Mouse (Mus musculus) adrenal gland, adult 2 months (tissue): ENCODE results near the gene Slc9a9. TPM values are rescaled to one million over a fixed set of nuclear protein-coding genes. Genes with fewer than 3 reads are reported as not detected.
A peak's percentile ranks its signal among the peaks of the same experiment; 100 is the strongest.

Source experiments
- DNase-seq: peaks from one replicate; pipeline ENCODE4 v3.0.0; 2021
- polyA plus RNA-seq: library from polyadenylated mRNA; depleted of rRNA; stranded (reverse); fragments of >200 nt; gene quantifications from 2 replicates; pipeline ENCODE4 v1.2.3, GENCODE M21; 2012
- total RNA-seq, 2 experiments: library from RNA; stranded (reverse); gene quantifications; 2 replicates each; pipeline ENCODE4 v1.2.3; 2021

Slc9a9 gene
- total and polyA plus RNA-seq, 3 experiments: 0.65 to 3.0 (median 2.4) TPM

DNA sequence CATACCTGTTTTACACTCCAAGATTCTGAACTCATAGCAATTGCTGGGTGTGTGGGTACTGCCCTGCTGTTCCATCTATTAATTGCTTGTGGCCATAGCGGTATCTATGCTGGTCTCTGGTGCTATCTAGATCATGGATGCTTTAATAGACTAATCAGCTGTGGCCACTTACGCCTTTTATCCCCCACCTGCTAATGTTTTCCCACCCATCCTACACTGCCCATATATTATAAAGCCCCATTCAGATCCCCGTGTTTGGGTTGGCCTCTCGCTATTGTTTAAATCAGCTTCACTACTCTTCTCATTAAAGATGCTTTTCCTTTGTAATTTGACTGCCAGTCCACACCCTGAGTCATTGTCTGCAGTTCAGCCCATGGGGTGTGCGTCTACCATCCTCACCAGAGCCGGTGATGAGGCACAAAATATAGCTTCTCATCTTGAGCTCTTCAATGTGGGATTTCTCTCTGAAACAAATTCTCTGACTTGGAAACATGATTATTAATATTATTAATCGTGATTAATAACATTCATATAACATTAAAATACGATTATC is 168.8 kb downstream of the Slc9a9 start:
- no peak for DNase-seq

DNA sequence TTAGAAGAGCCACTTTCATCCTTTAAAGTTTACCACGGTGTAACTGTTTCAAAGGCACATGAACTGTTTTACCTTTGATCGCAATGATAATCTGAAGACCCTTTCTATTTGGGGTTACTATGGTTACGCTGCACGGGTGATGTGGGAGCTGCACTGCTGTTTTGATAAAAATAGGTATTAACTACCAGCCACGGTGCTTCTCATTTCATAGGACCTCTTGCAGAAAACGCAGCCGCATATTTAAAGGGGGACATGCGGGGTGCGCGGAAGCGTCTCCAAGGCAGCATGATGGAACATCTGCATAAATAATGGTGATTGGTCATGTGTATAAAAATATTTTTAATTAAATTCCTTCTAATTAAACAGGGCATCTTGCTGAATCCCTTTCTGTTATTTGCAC is 169.5 kb downstream of the Slc9a9 start:
- DNase-seq: no peak

DNA sequence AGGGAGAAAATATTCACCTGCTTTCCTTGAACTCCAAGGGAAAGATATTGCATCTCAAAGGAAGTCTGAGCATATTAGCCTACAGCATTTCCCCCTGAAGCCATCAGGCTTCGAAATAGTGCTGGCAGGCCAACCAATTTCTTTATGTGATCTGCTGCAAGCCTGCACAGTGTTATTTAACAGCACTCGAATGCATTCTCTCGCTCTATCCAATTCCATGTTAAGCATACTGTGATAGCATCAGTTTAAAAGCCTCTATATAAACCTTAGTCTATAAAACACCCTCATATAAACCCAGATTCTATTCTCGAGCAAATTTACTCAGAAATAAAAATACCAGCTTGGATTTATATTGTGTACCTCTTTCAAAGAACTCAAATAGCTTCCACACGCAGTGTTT is 170.7 kb downstream of the Slc9a9 start:
- DNase-seq: no peak

DNA sequence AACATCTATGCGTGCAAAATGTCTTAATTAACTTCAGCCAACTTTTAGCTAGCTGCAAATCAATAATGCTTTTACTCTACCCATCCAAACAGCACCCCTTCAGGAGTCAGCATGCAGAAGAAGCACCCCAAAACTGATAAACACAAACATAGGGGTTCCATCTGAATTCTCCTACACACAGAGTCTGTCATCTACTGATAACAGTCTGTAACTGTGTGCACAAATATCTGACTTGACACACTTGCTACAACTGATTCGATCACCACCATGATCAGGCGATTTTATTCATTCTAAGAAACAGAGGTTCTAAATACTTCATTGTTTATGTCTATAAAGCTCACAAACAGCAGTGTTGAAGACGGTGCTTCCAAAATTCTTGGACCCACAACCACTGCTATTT is 171.3 kb downstream of the Slc9a9 start:
- DNase-seq: no peak

DNA sequence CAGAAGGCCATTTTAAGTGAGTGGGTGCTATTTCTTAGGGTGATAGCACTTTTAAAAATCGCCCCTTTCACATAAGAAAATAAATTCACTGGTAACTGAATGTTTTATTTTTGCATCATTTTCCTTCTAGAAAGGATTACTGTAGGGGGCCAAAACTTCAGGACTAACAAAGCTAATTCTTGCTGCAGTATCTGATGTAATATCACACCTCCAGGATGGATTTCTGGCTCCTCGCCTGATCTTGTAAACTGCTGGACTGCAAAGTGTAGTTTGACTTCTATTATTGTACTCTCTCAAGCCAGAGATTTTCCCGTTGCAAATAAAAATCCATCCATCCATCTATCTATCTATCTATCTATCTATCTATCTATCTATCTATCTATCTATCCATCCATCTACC is 174.5 kb downstream of the Slc9a9 start:
- DNase-seq: no peak

DNA sequence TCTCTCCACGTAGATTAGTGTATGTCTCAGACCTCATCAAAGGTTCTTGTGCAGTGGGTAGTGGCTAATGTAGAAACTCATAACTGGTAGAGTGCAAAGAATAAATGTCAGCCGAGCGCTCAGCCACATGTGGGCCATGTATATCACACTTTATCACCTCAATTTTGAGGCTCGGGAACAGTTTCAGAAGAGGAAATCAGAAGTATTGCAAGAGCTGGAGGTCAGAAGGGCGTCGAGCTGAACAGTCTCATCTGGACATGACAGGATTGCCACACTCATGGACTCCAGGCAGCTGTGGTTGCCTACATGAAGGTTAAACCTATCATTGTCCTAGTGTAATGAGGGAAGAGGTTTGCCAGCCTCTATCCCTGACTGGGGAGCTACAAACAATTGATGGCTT is 177.9 kb downstream of the Slc9a9 start:
- DNase-seq: no peak

DNA sequence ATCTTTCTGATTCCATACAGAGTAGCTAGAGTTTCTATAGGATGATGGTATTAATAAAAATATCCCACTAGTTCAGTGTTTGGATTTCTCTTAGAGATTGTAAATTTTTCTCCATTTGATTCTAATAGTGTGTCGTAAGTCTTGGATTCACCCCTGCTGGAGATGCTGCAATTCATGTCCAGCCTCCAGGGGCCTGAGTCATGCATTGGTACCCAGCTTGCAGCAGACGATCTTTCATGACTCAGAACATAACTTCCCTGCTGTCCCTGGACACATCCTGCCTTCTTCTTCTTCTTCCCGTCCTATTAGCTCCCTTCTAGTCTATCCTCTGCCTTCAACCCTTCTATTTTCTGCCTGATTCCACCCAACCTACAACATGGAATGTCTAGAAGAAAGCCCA is 181.8 kb downstream of the Slc9a9 start:
- DNase-seq: peak; percentile 62

DNA sequence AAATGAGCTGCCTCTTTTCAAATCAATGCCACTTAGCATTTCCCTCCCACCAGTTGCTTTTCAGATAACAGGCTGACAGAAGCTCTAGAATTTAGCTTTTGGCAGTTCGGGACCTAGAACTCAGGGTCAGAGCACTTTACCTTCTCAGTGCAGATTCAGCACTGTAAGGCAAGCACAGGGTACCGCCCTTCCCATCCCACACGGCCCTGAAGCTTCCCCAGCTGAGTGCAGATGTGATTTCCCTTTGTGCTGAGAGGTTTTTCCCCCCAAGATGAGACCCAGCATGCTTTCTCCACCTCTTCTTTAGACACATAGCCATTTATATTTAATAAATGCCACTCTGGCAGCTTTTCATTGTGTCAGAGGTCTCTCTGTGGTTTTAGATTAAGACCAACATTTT is 186.4 kb downstream of the Slc9a9 start:
- no peak for DNase-seq

DNA sequence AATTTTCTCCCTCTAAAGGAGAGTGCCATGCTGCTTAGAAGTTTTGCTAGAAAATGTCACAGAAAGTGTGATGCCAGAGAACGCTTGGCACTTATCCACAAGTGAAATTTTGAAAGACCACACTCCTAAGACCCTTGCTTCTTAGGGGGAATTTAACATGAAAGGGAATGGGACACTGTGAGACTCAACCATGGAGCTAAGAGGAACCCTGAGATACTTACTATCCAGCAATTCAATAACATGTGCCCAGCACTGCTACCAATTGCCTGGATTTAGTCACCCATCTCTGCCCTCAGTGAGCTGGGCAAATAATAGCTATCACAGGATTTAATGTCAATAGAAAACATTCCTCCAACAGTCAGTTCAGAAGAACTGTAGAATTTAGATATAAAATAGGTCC is 198.8 kb downstream of the Slc9a9 start:
- DNase-seq: no peak

DNA sequence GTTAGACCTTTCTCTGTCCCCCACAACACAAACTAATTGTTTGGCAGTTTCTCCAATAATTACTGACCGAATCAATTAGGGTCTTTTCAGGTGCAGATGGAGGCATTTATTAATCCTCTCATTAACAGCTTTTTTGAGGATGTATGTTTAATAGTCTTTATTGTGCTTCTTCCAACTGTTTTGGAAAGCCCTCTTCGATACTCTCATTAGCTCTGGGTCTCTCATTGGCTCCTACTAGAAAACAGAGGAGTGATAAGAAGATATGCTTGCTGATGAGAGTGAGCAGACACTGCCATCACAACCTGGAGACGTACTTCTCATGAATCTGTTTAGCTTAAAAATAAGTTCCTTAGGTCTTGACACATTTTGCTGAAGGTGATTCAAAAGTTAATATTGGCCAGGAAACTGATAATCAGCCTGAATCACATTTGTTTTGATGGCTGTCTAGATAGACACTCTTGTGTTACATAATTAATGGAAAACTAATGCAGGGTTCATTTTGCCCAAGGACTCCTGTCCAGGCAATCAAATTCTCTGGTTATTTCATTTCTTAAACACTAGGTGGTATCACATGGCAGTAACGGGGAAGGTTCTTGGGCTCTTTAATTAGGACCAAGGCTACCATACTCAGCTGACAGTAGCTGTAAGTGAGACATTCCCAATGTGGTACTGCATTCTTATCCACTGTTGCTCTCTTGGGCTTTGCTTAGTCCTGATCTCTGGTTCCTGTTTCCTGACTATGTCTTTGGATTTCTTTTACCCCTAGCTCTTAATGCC is 199.5 kb downstream of the Slc9a9 start:
- DNase-seq: peak; percentile 19

DNA sequence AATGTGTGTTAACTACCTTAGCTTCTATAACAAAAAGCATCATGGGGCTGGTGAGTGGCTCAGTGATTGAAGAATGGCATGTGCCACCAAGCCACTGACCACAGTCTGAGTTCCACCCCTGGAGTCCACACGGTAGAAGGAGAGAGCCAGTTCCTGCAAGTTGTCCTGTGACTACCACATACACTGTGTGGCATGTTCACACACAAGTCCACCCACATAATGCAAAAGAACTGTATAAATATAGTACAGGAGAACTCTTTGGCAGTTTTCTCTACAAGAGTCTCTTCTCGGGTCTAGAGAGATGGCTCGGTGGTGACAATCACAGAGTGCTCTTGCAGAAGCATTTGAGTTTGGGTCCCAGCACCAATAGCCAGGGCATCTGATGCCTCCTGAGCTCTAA is 212.8 kb downstream of the Slc9a9 start:
- no peak for DNase-seq

DNA sequence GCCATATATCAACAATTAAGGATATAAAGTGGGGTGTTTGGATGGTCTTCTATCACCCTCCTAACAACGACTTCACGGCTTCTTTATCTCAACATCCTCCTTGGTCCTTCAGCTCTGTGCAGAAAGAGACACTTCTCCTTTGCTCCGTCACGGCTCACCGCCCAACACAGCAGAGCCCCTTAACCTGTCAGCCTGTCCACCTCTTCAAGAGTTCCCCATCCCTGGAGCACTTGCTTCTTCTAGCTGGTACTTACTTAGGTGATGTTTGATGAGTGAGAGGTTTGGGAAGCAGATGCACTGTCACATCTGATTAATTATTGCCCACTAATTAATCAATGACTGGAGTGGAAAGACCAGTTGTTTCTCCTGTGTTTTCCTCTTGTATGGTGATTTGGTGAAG is 213.7 kb downstream of the Slc9a9 start:
- DNase-seq: no peak

DNA sequence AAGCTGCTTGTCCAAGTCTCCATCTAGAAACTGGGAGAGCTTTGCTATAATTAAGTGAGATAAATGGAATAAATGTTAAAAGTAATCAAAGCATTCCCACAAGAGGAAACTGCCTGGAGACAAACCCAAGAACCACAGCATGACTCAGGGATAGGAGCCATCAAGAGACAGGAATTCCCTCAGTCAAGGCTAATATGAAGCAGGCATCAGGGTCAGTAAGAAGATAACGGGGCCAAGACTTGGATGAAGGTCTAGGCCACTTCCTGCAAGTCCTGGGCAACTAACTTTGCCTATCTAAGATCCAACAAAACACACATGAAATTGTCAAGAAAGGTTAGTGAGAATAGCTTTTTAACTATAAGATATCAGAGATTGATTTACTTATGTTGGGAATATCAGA is 215.4 kb downstream of the Slc9a9 start:
- DNase-seq: peak; percentile 55

DNA sequence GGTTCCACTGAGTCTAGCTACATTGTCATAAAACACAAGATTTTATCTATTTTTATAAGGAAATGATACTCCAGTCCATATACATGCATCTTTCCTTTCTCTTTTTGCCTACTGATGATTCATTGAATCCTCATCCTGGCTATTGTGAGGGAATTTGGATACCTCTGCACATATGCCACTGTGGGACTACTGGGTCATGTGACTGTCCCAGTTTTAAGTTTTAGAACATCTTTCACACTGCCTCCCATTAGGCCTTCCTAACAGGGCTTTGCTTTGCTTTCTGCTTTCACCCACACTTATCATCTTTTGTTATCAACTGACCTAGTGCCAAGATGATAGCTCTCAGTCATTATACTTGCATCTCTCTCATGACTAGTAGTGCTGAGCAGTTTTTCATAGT is 219.9 kb downstream of the Slc9a9 start:
- DNase-seq: no peak

DNA sequence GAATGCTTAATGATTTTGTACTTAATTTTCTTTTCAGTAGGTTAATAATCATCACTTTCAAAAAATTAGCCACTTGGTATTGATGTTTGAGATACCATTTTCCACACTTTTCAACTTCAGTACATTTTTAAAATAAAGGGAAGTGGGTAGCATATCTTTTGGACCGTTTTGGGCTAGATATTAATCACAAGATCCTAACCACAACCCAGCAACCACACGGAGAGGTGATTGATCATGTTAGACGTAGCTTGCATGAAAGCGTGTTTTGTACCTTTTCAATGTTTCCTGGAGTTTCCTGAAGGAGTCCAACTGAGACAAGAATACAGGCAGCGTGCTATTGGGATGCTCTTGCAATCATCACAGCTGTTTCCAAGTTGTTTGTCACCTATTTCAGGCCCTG is 226.2 kb downstream of the Slc9a9 start:
- DNase-seq: no peak

DNA sequence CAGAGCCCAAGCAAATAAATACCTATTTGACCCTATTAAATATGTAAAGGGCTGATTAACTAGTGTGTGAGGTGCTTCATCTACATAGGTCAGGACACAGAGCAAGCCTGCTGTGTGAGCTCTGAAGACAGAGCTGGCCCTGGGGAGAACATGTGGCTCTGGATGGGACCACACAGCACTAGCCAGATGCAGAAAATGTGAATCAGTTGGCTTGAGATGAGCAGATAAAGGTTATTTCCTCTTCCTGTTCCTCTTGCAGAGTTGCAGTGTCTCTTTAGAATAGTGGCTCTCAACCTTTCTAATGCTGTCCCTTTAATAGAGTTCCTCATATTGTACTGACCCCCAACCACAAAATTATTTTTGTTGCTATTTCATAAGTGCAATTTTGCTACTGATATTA is 234.5 kb downstream of the Slc9a9 start:
- no peak for DNase-seq

DNA sequence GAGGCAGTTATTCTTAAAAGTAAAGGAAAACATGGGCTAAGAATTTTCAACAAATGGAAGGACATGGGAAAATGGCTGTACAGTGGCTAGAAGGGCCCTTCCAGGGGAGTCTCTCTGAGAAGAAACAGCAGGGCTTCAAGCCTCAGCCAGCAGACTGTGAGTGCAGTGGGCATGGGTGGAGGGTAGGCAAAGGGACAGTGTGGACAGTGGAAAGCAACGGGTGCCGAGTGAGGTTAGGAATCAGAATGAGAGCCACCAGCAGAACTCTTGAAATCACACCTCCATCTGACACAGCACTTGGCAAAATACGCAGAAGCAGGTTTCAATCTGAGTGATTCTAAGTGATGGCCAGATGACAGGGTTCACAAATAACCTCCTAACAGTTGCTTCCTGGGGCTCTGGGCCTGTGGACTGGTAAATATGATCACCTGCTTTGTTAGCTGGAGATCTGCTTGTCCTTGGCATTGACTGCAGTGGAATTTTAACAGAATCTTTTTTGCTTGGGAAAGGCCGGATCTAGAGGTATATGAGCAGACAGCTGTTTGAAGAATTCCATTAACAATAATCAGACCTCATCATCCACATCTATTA is 237.4 kb downstream of the Slc9a9 start:
- DNase-seq: no peak

DNA sequence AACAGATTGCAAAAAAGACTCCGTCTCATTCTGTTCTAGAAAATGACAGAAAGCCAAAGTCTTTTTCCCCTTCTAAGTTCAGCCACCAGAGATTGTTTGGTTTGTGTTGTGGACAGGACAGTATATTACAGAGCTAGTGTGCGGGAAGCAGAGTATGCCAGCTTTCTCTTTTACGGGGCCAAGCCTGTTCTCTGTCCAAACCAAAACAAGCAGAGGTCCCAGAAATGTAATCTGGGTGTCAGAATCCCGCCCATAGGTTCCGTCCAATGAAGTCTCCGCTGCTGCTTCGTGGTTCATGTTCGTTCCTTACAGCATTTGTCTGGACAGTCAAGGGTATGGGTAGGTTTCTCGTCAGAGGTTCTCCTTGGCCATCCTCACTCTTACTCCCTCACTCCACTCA is 242.4 kb downstream of the Slc9a9 start:
- no peak for DNase-seq

DNA sequence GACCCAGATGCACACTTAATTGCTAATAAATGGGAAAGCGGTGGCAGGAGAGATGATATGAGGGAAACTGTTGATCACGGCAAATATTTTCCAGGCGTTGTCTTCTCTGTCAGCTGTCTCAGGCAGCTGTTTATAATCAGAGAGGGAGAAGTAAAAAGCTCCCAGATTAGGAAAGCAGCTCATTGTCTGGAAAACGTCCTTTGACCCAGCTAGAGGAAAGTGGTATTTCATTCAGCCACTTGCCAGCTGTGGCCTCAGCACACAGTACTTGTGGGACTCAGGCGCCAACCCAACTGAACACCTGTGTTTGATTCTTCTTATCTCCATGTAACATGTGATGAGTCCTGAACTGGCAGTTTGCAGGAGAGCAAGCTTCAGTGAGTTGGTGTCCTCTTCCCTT is 252.4 kb downstream of the Slc9a9 start:
- no peak for DNase-seq

DNA sequence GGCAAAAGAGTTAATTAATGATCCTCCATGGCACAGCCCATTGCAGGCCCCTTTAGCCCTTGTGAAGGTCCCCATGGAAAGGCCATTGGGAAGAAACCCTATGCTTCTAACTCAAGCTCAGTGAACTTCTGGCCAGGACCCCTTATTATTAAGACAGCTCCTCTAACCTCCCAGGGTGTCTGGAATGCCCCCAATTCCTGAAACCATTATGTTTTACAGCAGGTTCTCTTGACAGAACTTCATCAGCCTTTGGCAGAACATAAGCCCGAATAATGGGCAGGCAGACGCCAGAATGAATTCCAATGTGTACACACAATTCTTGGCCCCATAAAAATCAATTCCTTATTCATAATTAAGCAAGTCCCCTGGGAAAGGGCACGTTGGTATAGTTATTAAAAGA is 256.1 kb downstream of the Slc9a9 start:
- no peak for DNase-seq

DNA sequence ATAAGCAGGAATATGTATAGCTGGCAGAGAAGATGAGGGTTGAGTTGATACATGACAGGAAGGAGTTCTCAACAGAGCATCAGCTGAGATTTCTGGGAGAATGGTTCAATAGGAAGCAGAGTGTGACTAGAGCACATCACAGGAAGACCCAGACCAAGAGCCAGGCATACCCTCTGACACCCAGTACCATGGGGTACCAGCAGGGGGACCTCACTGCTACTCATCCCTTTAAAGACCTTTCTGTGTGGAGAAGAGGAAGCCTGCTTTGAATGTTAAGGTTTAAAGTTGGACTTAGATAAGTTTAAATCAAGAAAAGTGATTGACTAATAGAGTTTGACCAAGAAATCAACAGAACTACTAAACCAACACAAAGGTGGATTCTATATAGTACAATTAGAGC is 257.4 kb downstream of the Slc9a9 start:
- peak; percentile 21 for DNase-seq

DNA sequence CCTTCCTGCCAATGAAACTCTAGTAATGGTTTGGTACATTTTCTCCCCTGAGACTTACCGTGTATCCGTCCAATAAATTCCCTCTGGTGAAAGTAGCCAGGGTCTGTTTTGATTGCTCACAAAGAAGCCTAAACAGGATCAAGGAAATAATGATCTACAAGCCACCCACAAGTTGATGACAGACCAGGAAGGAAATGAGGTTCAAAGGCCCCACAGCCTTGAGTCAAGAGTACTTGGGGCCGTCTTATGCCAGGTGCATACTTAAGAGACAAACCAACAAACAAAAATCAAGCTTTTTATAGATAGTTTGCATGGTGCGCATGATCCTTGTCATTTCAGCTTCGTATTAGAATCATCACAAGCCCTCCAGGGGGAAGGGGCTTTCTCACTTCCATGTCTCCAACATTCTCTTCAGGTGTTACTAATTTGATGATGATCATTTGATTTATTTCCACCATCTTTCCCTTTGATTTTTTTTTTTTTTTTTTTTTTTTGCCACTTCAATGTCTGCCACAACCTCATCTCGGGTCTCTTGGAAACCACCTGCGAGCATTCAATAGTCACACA is 275.9 kb downstream of the Slc9a9 start:
- DNase-seq: no peak

DNA sequence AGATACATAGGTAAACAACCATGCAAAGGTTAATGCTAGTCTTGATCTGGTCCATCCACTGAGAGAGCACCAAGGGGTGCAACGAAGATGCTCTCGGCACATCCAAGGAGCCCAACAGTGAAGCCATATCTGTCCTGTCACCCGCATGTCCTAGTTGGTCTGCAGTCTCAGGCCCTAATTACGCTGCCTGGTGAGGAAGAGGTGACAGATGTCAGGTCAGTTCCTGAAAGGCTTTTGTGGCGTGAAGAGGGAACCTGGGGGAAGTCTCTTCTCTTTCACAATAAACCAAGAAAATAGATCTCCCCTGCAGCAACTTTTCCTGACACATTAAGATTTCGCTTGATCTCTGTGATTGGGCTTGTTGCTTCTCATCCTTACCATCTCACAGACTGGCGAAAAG is 277.5 kb downstream of the Slc9a9 start:
- no peak for DNase-seq

DNA sequence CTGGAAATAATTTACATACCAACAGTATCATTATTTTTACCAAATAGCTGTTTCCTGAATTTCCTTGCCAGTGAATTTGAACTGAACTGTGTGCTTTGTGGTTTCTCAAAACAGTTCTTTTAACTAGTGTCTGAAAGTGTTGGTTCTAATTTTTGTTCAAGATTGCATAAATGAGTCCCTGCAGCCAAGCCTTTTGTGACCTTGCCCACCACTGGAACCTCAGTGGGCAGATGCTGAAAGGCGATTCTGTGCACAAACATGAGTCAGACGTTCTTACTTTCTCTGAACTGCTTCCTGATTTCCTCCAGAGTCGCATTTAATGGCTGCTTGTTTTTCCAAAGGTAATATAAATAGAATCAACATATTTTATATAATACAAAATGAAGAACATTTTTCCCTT is 281.0 kb downstream of the Slc9a9 start:
- DNase-seq: no peak
